Mouse (Mus musculus): ENCODE measurements at regions not wholly inside any gene's neighbourhood (a gene's known extent, or its start where the extent isn't known, plus 50 kb on each side); places are given as distances from the start of the nearest gene placed in this dataset.

- TF ChIP-seq ZNF384 (IDR thresholded peaks at IDR 0.05; ENCODE audit: low read depth, low read length): no peak
- no peak for TF ChIP-seq HCFC1 (IDR thresholded peaks at IDR 0.05; ENCODE audit: borderline replicate concordance, insufficient read depth, low read length)
- TF ChIP-seq MAFK (IDR thresholded peaks at IDR 0.05; ENCODE audit: insufficient read depth, low read depth, low read length): no peak
Observed at GRCm38 (mm10) chr13:115652352-115652751, 550.6 kb upstream of the Itga1 start.
